Mouse (Mus musculus): ENCODE results near the gene Layn. TPM values are rescaled to one million over a fixed set of nuclear protein-coding genes. Genes with fewer than 3 reads are reported as not detected.

Gene Layn
- total RNA-seq (2023) = not detected

GRCm38 (mm10) chr9:51076979-51077315 is at the start of gene Layn:
Layn (minus strand) TSS chr9:51077094.

GRCm38 (mm10) chr9:51101756-51102425 is 25.0 kb upstream of the Layn start, which contains the start of gene 4833427G06Rik:
4833427G06Rik (minus strand) TSS chr9:51102078.

GRCm38 (mm10) chr9:51060601-51061000 is 16.3 kb downstream of the Layn start, which contains the start of gene Btg4:
Btg4 (plus strand) TSS chr9:51060901.

GRCm38 (mm10) chr9:51008841-51009655 is 67.8 kb downstream of the Layn start, which contains the start of gene Sik2:
Sik2 (minus strand) TSS chr9:51009073.

Other genes with a start within 250 kb of the Layn start
- gene Ppp2r1b, start 231.8 kb downstream of the Layn start, total RNA-seq (2023) = 10 to 100 TPM; 39.2 to 45.5 TPM
- 10 to 100 TPM; 35.6 to 39.5 TPM for gene Sik2, start 68.0 kb downstream of the Layn start, total RNA-seq (2023)
- not detected for gene Btg4, start 16.2 kb downstream of the Layn start, total RNA-seq (2023)
- gene 4833427G06Rik, start 25.0 kb upstream of the Layn start, total RNA-seq (2023) = not detected
- not detected for gene Gm32742, start 88.4 kb upstream of the Layn start, total RNA-seq (2023)
- gene Pou2af1, start 136.6 kb upstream of the Layn start, total RNA-seq (2023) = 100 to 1,000 TPM; 410 to 414 TPM
- gene Colca2, start 201.5 kb upstream of the Layn start, total RNA-seq (2023) = not detected